Mouse (Mus musculus) neural tube, embryonic 14.5 days (tissue): ENCODE data around the gene Scgb2a2. TPM values are rescaled to one million over a fixed set of nuclear protein-coding genes. Genes with fewer than 3 reads are reported as not detected.
"Not testable (repeated sequence)": the region's sequence is repeated elsewhere in the genome, so short reads cannot be mapped to it uniquely, and the experiment has no call there.

Experiments used
- ATAC-seq: fragments of 200-750 bp; cut with Nextera tagmentation; 2 replicates; pipeline ENCODE4 v1.8.0; 2017; ENCODE audit warnings: low read depth, mild to moderate bottlenecking, moderate TSS enrichment, moderate library complexity
- H3K27ac ChIP-seq: fragments of 300-500 bp; sonication (generic); 2 replicates; pipeline ENCODE4 v1.5.1; 2014; ENCODE audit warnings: low read depth, mild to moderate bottlenecking, control low read depth, low read length, moderate library complexity, mixed read lengths
- H3K27me3 ChIP-seq: fragments of 300-500 bp; sonication (generic); 2 replicates; pipeline ENCODE4 v1.6.1; 2014; ENCODE audit warnings: low read length; ENCODE audit not compliant: control insufficient read depth, insufficient read depth
- H3K36me3 ChIP-seq: fragments of 300-500 bp; sonication (generic); 2 replicates; pipeline ENCODE4 v1.6.1; 2014; ENCODE audit warnings: low read length, mixed read lengths; ENCODE audit not compliant: control insufficient read depth, insufficient read depth
- H3K4me1 ChIP-seq: fragments of 300-500 bp; sonication (generic); 2 replicates; pipeline ENCODE4 v1.6.1; 2014; ENCODE audit warnings: low read length; ENCODE audit not compliant: control insufficient read depth, insufficient read depth
- H3K4me2 ChIP-seq: fragments of 300-500 bp; sonication (generic); 2 replicates; pipeline ENCODE4 v1.6.1; 2014; ENCODE audit warnings: mild to moderate bottlenecking, low read depth, low read length, control low read depth
- H3K4me3 ChIP-seq: fragments of 300-500 bp; sonication (generic); 2 replicates; pipeline ENCODE4 v1.5.1; 2014; ENCODE audit warnings: low read depth, low read length, control low read depth, mixed read lengths
- H3K9ac ChIP-seq: fragments of 300-500 bp; sonication (generic); replicated peaks from 2 replicates; pipeline ENCODE4 v1.6.1; 2014; ENCODE audit warnings: low read depth, mild to moderate bottlenecking, control low read depth, low read length, mixed read lengths
- H3K9me3 ChIP-seq: fragments of 300-500 bp; sonication (generic); 2 replicates; pipeline ENCODE4 v1.6.1; 2016; ENCODE audit warnings: low read length; ENCODE audit not compliant: control insufficient read depth
- WGBS: fragments of 180-500 bp; shearing (Covaris S2); extraction: QIAGEN DNeasy Blood & Tissue Kit; methylation state at CpG from one replicate; pipeline ENCODE4 v1.1.7; 2014; 5-methylcytosine and 5-hydroxymethylcytosine counted together
- microRNA-seq: library from miRNA; unstranded; fragments of <30 nt; microRNA quantifications from one replicate; pipeline ENCODE4, GENCODE M21; 2016
- polyA plus RNA-seq: library from polyadenylated mRNA; unstranded; fragments of >200 nt; fragmentation: Nextera tagmentation; extraction: Ambion mirVana; gene quantifications from 2 replicates; pipeline ENCODE4 v1.2.1, GENCODE M21; 2014

Gene Scgb2a2
- polyA plus RNA-seq, 1 experiment from 2014 or later = not detected

- peaks cover 25% of the 10 kb centered on the region for H3K36me3 ChIP-seq
- WGBS = 81% methylated on average over 8 of the region's 8 CpGs
- no peak overlapping the region for H3K4me2 ChIP-seq
- no peaks in the 10 kb centered on the region for H3K9me3 ChIP-seq
- H3K4me3 ChIP-seq = no peak overlapping the region
- no peaks in the 10 kb centered on the region for H3K4me1 ChIP-seq
- no peaks in the 10 kb centered on the region for H3K27me3 ChIP-seq
- no peak overlapping the region for H3K27ac ChIP-seq
- no peak overlapping the region for H3K9ac ChIP-seq
- no peak for ATAC-seq
Observed at GRCm38 (mm10) chr19:9886771-9887170, 39.4 kb downstream of the Scgb2a2 start.

- WGBS = 85% methylated on average over 5 of the region's 5 CpGs
- H3K27ac ChIP-seq = no peak overlapping the region
- no peaks in the 10 kb centered on the region for H3K9me3 ChIP-seq
- no peaks in the 10 kb centered on the region for H3K27me3 ChIP-seq
- no peak overlapping the region for H3K9ac ChIP-seq
- 0 out of 2 replicates have a peak, but pooled peaks cover 9% of the 10 kb centered on the region for H3K36me3 ChIP-seq
- no peak overlapping the region for H3K4me2 ChIP-seq
- no peak overlapping the region for H3K4me3 ChIP-seq
- H3K4me1 ChIP-seq = peaks cover 10% of the 10 kb centered on the region; the same call in 1 of the 2 replicates
- ATAC-seq = no peak
Observed at GRCm38 (mm10) chr19:9896067-9896466, 48.7 kb downstream of the Scgb2a2 start.

GRCm38 (mm10) chr19:9898339-9899066 lies 51.1 kb downstream of the Scgb2a2 start:
- peak overlapping the region; percentile 66 for H3K9ac ChIP-seq
- H3K9me3 ChIP-seq = no peaks in the 10 kb centered on the region
- WGBS = 10% methylated on average over 17 of the region's 17 CpGs
- 0 out of 2 replicates have a peak, but pooled peaks cover 3% of the 10 kb centered on the region for H3K36me3 ChIP-seq
- no peaks in the 10 kb centered on the region for H3K27me3 ChIP-seq
- H3K4me1 ChIP-seq = peaks cover 10% of the 10 kb centered on the region; the same call in 1 of the 2 replicates
- no peak overlapping the region for H3K27ac ChIP-seq
- peak overlapping the region; percentile 86 for H3K4me2 ChIP-seq
- ATAC-seq = no peak
- peak overlapping the region; percentile 74 for H3K4me3 ChIP-seq

DNA sequence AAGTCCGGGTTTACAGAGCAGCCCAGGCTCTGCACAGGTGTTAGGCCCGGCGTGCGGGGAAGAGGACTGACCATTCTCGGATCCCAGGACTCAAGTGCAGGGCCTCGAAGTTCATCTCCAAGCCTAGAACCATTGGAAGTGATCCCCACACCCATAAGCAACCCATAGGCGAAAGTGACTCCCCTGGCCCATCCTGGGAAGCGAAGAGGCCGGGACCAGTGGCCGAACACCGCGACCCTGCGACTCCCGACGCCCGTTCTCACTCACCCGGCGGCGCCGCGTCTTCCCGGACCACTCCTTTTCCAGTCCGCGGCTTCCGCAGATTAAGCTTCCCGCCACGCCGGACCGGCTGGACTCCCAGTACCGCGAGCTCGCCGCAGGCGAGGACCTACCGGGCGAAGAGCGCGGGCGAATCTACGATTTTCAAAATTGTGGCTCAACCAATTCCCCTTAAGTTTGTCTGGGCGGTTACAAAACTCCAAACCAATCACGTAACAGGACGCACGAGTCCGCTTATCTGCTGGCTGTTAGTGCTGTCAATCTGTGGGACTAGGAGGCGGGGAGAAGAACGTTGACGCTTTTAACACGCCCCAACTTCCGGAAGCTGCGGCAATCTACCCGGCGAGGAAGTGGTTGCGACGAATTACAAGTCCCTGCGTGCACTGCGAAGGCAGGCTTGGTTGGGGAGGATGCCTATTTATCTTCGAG lies 51.9 kb downstream of the Scgb2a2 start, which contains the start of gene Incenp:
TSS of gene Incenp (minus strand) at position 480 of the 708 bp plus-strand sequence.
- H3K4me3 ChIP-seq = peak within 1 kb of the TSS; percentile 74
- H3K9me3 ChIP-seq = no peaks in the 10 kb centered on the region
- H3K4me1 ChIP-seq = peaks cover 10% of the 10 kb centered on the region; the same call in 1 of the 2 replicates
- under 1% methylated on average over 58 of the region's 58 CpGs for WGBS
- H3K36me3 ChIP-seq = no peaks in the 10 kb centered on the region
- peak within 1 kb of the TSS; percentile 66 for H3K9ac ChIP-seq
- H3K27ac ChIP-seq = peak within 1 kb of the TSS; percentile 81
- H3K4me2 ChIP-seq = peak within 1 kb of the TSS; percentile 86
- no peaks in the 10 kb centered on the region for H3K27me3 ChIP-seq
- ATAC-seq = peak; percentile 99

DNA sequence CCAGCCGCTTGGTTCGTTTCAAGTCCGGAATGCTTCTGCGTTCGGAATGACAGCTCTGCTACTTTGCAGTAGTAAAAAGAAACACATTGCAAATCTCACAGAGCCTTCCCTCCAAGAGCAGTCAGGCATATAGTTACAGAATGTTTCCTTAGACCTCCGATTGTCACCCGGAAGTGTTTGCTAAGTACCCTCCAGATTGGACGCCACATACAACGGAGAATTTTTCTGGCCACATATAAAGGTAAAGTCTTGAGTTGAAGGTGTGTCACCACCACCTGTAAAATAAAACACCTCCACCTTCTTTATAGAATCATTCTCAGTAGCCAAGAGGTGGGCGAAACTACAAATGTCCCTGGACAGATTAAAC lies 52.4 kb downstream of the Scgb2a2 start:
- Histone ChIP-seq H3K9ac (peak overlapping the region; percentile 48), H3K27ac (peak overlapping the region; percentile 81), H3K27me3 (no peaks in the 10 kb centered on the region), H3K36me3 (no peaks in the 10 kb centered on the region), H3K4me1 (peaks cover 10% of the 10 kb centered on the region; the same call in 1 of the 2 replicates), H3K4me3 (peak overlapping the region; percentile 74), H3K4me2 (peak overlapping the region; percentile 86), H3K9me3 (no peaks in the 10 kb centered on the region)
- ATAC-seq = peak; percentile 88
- WGBS = 9% methylated on average over 10 of the region's 10 CpGs

- 98% methylated on average over 2 of the region's 2 CpGs for WGBS
- not testable (repeated sequence) for H3K4me1 ChIP-seq, H3K4me3 ChIP-seq, H3K36me3 ChIP-seq, H3K9ac ChIP-seq, H3K4me2 ChIP-seq, H3K27ac ChIP-seq, ATAC-seq, H3K9me3 ChIP-seq, H3K27me3 ChIP-seq
Observed at GRCm38 (mm10) chr19:9900696-9901095, 53.3 kb downstream of the Scgb2a2 start.

Small RNA genes within 50 kb of the gene (microRNA-seq; reads per million reads assigned to microRNA genes)
- gene Gm22369 = not detected

Other genes starting within 250 kb of the Scgb2a2 start
- gene Incenp, start 52.0 kb downstream of the Scgb2a2 start, polyA plus RNA-seq = 16.2 and 16.8 TPM in 2 replicates
- 1,462 and 1,732 TPM in 2 replicates for gene Fth1, start 133.0 kb downstream of the Scgb2a2 start, polyA plus RNA-seq
- gene Best1, start 154.1 kb downstream of the Scgb2a2 start, polyA plus RNA-seq = 1.5 and 2.3 TPM in 2 replicates
- gene Rab3il1, start 154.1 kb downstream of the Scgb2a2 start, polyA plus RNA-seq = 13.6 and 23.2 TPM in 2 replicates
- gene Fads3, start 194.0 kb downstream of the Scgb2a2 start, polyA plus RNA-seq = 19.3 and 19.5 TPM in 2 replicates